Mouse (Mus musculus) thymus, adult 2 months (tissue): ENCODE data around the gene Arid1a.

Experiments used
- CTCF ChIP-seq: fragments of 200-500 bp; IDR thresholded peaks from 2 replicates; pipeline ENCODE4 v1.5.1; 2012; ENCODE audit warnings: mild to moderate bottlenecking, control low read depth, low read length, moderate library complexity, borderline replicate concordance; ENCODE audit not compliant: control insufficient read depth, poor library complexity, insufficient read depth; ENCODE audit errors: extremely low read depth
- POLR2A ChIP-seq: fragments of 200-500 bp; IDR thresholded peaks from 2 replicates; pipeline ENCODE4 v1.6.1; 2012; ENCODE audit warnings: mild to moderate bottlenecking, low read length, control low read depth, moderate library complexity; ENCODE audit not compliant: control insufficient read depth, poor library complexity, insufficient read depth; ENCODE audit errors: extremely low read depth

DNA sequence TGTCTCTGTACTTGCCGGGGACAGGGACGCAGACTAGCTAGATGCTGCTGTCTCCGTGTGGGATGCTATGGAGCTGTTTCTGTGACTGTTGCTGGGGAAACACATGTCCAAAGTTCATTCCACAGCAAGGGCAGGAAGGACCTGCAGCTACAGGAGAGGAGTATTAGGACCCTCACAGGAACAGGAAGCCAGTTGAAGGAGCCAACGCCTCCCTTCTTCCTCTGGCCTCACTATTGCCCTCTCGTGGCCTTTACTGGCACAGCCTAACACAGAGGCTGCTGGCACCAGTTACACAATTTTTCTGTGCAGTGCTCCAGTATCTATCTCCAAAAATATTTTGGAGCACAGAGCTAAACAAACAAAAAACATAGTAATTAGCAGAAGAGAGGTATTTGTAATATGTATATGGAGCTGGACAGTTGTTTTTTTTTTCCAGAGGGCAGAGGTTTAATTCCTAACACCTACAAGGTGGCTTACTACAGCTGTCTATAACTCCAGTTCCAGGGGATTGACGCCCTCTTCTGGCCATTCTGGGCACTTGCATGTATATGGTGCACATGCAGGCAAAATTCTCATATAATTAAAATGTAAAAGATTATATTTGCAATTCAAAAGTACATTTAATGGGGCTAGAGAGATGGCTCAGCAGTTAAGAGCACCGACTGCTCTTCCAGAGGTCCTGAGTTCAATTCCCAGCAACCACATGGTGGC is 106.4 kb downstream of the Arid1a start, which contains the start of gene Zdhhc18:
- TF ChIP-seq CTCF (peak; percentile 68; the same call in 1 of the 2 replicates), POLR2A (no peak)
